Mouse (Mus musculus) spleen, adult 2 months (tissue): ENCODE measurements around the gene Nrxn1.

ENCODE experiments used
- CTCF ChIP-seq: fragments of 200-500 bp; IDR thresholded peaks from 2 replicates; pipeline ENCODE4 v1.5.1; 2011; ENCODE audit warnings: mild to moderate bottlenecking, inconsistent platforms; ENCODE audit not compliant: insufficient read depth, insufficient read length, insufficient replicate concordance; ENCODE audit errors: extremely low read depth
- POLR2A ChIP-seq: fragments of 200-500 bp; IDR thresholded peaks from 2 replicates; pipeline ENCODE4 v1.6.1; 2011; ENCODE audit warnings: low read depth, low read length, inconsistent platforms

GRCm38 (mm10) chr17:90654506-90654905, 438.4 kb downstream of the Nrxn1 start:
- TF ChIP-seq CTCF = no peak
- TF ChIP-seq POLR2A = no peak
